Mouse (Mus musculus) cerebellum, adult 11 months (tissue): ENCODE measurements around the gene Bcl2a1d.
A peak's percentile ranks its signal among the peaks of the same experiment; 100 is the strongest.
"Not testable (repeated sequence)": the region's sequence is repeated elsewhere in the genome, so short reads cannot be mapped to it uniquely, and the experiment has no call there.

Source experiments
- DNase-seq: peaks from one replicate; pipeline ENCODE4 v3.0.0; 2022

Bcl2a1d gene

GRCm38 (mm10) chr9:88731728-88732127, at the start of gene Bcl2a1d:
Gene Bcl2a1d (minus strand): TSS chr9:88731914.
- not testable (repeated sequence) for DNase-seq

- not testable (repeated sequence) for DNase-seq
Measured at GRCm38 (mm10) chr9:88770239-88770638, 38.5 kb upstream of the Bcl2a1d start.

- DNase-seq = not testable (repeated sequence)
Measured at GRCm38 (mm10) chr9:88769470-88769869, 37.8 kb upstream of the Bcl2a1d start.

GRCm38 (mm10) chr9:88746687-88747086, 15.0 kb upstream of the Bcl2a1d start:
- not testable (repeated sequence) for DNase-seq

- not testable (repeated sequence) for DNase-seq
Measured at GRCm38 (mm10) chr9:88746046-88746445, 14.3 kb upstream of the Bcl2a1d start.

GRCm38 (mm10) chr9:88735289-88735688, 3.6 kb upstream of the Bcl2a1d start:
- not testable (repeated sequence) for DNase-seq

- DNase-seq = not testable (repeated sequence)
Measured at GRCm38 (mm10) chr9:88733182-88733581, 1.5 kb upstream of the Bcl2a1d start.

GRCm38 (mm10) chr9:88732334-88732733, 620 bp upstream of the Bcl2a1d start:
- DNase-seq = not testable (repeated sequence)

- not testable (repeated sequence) for DNase-seq
Measured at GRCm38 (mm10) chr9:88728311-88728710, 3.4 kb downstream of the Bcl2a1d start.

GRCm38 (mm10) chr9:88721628-88722027, 10.1 kb downstream of the Bcl2a1d start:
- DNase-seq = not testable (repeated sequence)

- peak; percentile 32 for DNase-seq
Measured at GRCm38 (mm10) chr9:88719989-88720537, 11.7 kb downstream of the Bcl2a1d start, which contains the start of gene Mthfsl. Gene Mthfsl (minus strand): TSS chr9:88720296.

- peak; percentile 39 for DNase-seq
Measured at GRCm38 (mm10) chr9:88719073-88719921, 12.4 kb downstream of the Bcl2a1d start.

GRCm38 (mm10) chr9:88718593-88718992, 13.1 kb downstream of the Bcl2a1d start:
- peak; percentile 17 for DNase-seq

GRCm38 (mm10) chr9:88718140-88718539, 13.6 kb downstream of the Bcl2a1d start:
- peak; percentile 55 for DNase-seq

- not testable (repeated sequence) for DNase-seq
Measured at GRCm38 (mm10) chr9:88714515-88714914, 17.2 kb downstream of the Bcl2a1d start.

GRCm38 (mm10) chr9:88712164-88712749, 19.5 kb downstream of the Bcl2a1d start:
- DNase-seq = not testable (repeated sequence)

- DNase-seq = not testable (repeated sequence)
Measured at GRCm38 (mm10) chr9:88710910-88711438, 20.7 kb downstream of the Bcl2a1d start.

- not testable (repeated sequence) for DNase-seq
Measured at GRCm38 (mm10) chr9:88710439-88710838, 21.3 kb downstream of the Bcl2a1d start.

GRCm38 (mm10) chr9:88709794-88710193, 21.9 kb downstream of the Bcl2a1d start:
- not testable (repeated sequence) for DNase-seq

- DNase-seq = no peak
Measured at GRCm38 (mm10) chr9:88709304-88709703, 22.4 kb downstream of the Bcl2a1d start.

- no peak for DNase-seq
Measured at GRCm38 (mm10) chr9:88706700-88707099, 25.0 kb downstream of the Bcl2a1d start.

- DNase-seq = not testable (repeated sequence)
Measured at GRCm38 (mm10) chr9:88705157-88705556, 26.6 kb downstream of the Bcl2a1d start.

GRCm38 (mm10) chr9:88698746-88699145, 33.0 kb downstream of the Bcl2a1d start:
- not testable (repeated sequence) for DNase-seq
